Mouse (Mus musculus) heart, embryonic 15.5 days (tissue): ENCODE data around the gene Nrip1. TPM values are rescaled to one million over a fixed set of nuclear protein-coding genes. Genes with fewer than 3 reads are reported as not detected.

Experiments used
- ATAC-seq: fragments of 200-750 bp; cut with Nextera tagmentation; replicated peaks from 2 replicates; pipeline ENCODE4 v1.8.0; 2017; ENCODE audit warnings: low read depth, moderate TSS enrichment; ENCODE audit not compliant: insufficient number of reproducible peaks, insufficient read depth, low FRiP score
- H3K27ac ChIP-seq: fragments of 300-500 bp; sonication (generic); 2 replicates; pipeline ENCODE4 v1.5.1; 2015; ENCODE audit warnings: mild to moderate bottlenecking, inconsistent platforms
- H3K27me3 ChIP-seq: fragments of 300-500 bp; sonication (generic); 2 replicates; pipeline ENCODE4 v1.6.1; 2015; ENCODE audit warnings: inconsistent platforms
- H3K36me3 ChIP-seq: fragments of 300-500 bp; sonication (generic); 2 replicates; pipeline ENCODE4 v1.6.1; 2015; ENCODE audit warnings: mild to moderate bottlenecking, inconsistent platforms
- H3K4me1 ChIP-seq: fragments of 300-500 bp; sonication (generic); replicated peaks from 2 replicates; pipeline ENCODE4 v1.6.1; 2015; ENCODE audit warnings: inconsistent platforms
- H3K4me2 ChIP-seq: fragments of 300-500 bp; sonication (generic); 2 replicates; pipeline ENCODE4 v1.6.1; 2015; ENCODE audit warnings: inconsistent platforms, mild to moderate bottlenecking, moderate library complexity
- H3K4me3 ChIP-seq: fragments of 300-500 bp; sonication (generic); 2 replicates; pipeline ENCODE4 v1.5.1; 2015; ENCODE audit warnings: mild to moderate bottlenecking, inconsistent platforms
- H3K9ac ChIP-seq: fragments of 300-500 bp; sonication (generic); 2 replicates; pipeline ENCODE4 v1.6.1; 2015; ENCODE audit warnings: mild to moderate bottlenecking, inconsistent platforms
- H3K9me3 ChIP-seq: fragments of 300-500 bp; sonication (generic); replicated peaks from 2 replicates; pipeline ENCODE4 v1.6.1; 2016; ENCODE audit warnings: inconsistent platforms
- WGBS: fragments of 180-500 bp; shearing (Covaris S2); methylation state at CpG from one replicate; pipeline ENCODE4 v1.1.7; 2015; ENCODE audit warnings: mixed read lengths; 5-methylcytosine and 5-hydroxymethylcytosine counted together
- polyA plus RNA-seq: library from polyadenylated mRNA; unstranded; fragments of >200 nt; fragmentation: Nextera tagmentation; extraction: Ambion mirVana; gene quantifications from 2 replicates; pipeline ENCODE4 v1.2.1, GENCODE M21; 2015

The Nrip1 gene
- polyA plus RNA-seq, 1 experiment from 2014 or later = 19.1 TPM

GRCm38 (mm10) chr16:76238784-76239183 lies 134.8 kb downstream of the Nrip1 start:
- Histone ChIP-seq H3K4me2 (no peak overlapping the region), H3K27ac (no peak overlapping the region), H3K9me3 (no peaks in the 10 kb centered on the region), H3K4me3 (no peak overlapping the region), H3K9ac (no peak overlapping the region), H3K27me3 (no peaks in the 10 kb centered on the region), H3K36me3 (no peaks in the 10 kb centered on the region), H3K4me1 (no peaks in the 10 kb centered on the region)
- 86% methylated on average over 4 of the region's 4 CpGs for WGBS
- ATAC-seq = no peak
